Mouse (Mus musculus) heart, embryonic 14.5 days (tissue): ENCODE measurements around the gene Mdga1. TPM values are rescaled to one million over a fixed set of nuclear protein-coding genes. Genes with fewer than 3 reads are reported as not detected.
A peak's percentile ranks its signal among the peaks of the same experiment; 100 is the strongest.

ENCODE experiments used
- ATAC-seq: fragments of 200-750 bp; cut with Nextera tagmentation; 2 replicates; pipeline ENCODE4 v1.8.0; 2017; ENCODE audit warnings: low read depth, moderate TSS enrichment; ENCODE audit not compliant: insufficient number of reproducible peaks, insufficient read depth, low FRiP score
- H3K27ac ChIP-seq, 2 experiments: fragments of 200-500 bp in 1 of 2; fragments of 300-500 bp in 1 of 2; sonication (generic) in 1 of 2; replicated peaks in 1 of 2; 2 replicates each; pipeline ENCODE4 v1.5.1; 2012 to 2014; ENCODE audit warnings: low read depth in 2 of 2, low read length in 2 of 2, control low read depth in 1 of 2, mild to moderate bottlenecking in 1 of 2, mixed read lengths in 1 of 2; ENCODE audit not compliant: control insufficient read depth in 1 of 2, insufficient read depth in 1 of 2
- H3K27me3 ChIP-seq: fragments of 300-500 bp; sonication (generic); 2 replicates; pipeline ENCODE4 v1.6.1; 2014; ENCODE audit warnings: mild to moderate bottlenecking, low read length, control low read depth; ENCODE audit not compliant: control insufficient read depth, insufficient read depth
- H3K36me3 ChIP-seq: fragments of 300-500 bp; sonication (generic); 2 replicates; pipeline ENCODE4 v1.6.1; 2014; ENCODE audit warnings: mild to moderate bottlenecking, control low read depth, low read length, mixed read lengths; ENCODE audit not compliant: control insufficient read depth, insufficient read depth
- H3K4me1 ChIP-seq, 2 experiments: fragments of 200-500 bp in 1 of 2; fragments of 300-500 bp in 1 of 2; sonication (generic) in 1 of 2; 2 replicates each; pipeline ENCODE4 v1.6.1; 2012 to 2014; ENCODE audit warnings: low read length in 2 of 2, control low read depth in 1 of 2, mixed read lengths in 1 of 2; ENCODE audit not compliant: control insufficient read depth in 2 of 2, insufficient read depth in 2 of 2
- H3K4me2 ChIP-seq: fragments of 300-500 bp; sonication (generic); 2 replicates; pipeline ENCODE4 v1.6.1; 2014; ENCODE audit warnings: mild to moderate bottlenecking, low read length
- H3K4me3 ChIP-seq, 2 experiments: fragments of 200-500 bp in 1 of 2; fragments of 300-500 bp in 1 of 2; sonication (generic) in 1 of 2; 2 replicates each; pipeline ENCODE4 v1.5.1; 2012 to 2014; ENCODE audit warnings: low read length in 2 of 2, mild to moderate bottlenecking in 2 of 2, control low read depth in 1 of 2, low read depth in 1 of 2, moderate library complexity in 1 of 2; ENCODE audit not compliant: control insufficient read depth in 1 of 2, insufficient read depth in 1 of 2
- H3K9ac ChIP-seq: fragments of 300-500 bp; sonication (generic); 2 replicates; pipeline ENCODE4 v1.6.1; 2014; ENCODE audit warnings: mild to moderate bottlenecking, low read length
- H3K9me3 ChIP-seq: fragments of 300-500 bp; sonication (generic); 2 replicates; pipeline ENCODE4 v1.6.1; 2016; ENCODE audit warnings: low read length, control low read depth; ENCODE audit not compliant: control insufficient read depth
- WGBS: fragments of 180-500 bp; shearing (Covaris S2); extraction: QIAGEN DNeasy Blood & Tissue Kit; methylation state at CpG from one replicate; pipeline ENCODE4 v1.1.7; 2014; 5-methylcytosine and 5-hydroxymethylcytosine counted together
- polyA plus RNA-seq: library from polyadenylated mRNA; unstranded; fragments of >200 nt; fragmentation: Nextera tagmentation; extraction: Ambion mirVana; gene quantifications from 2 replicates; pipeline ENCODE4 v1.2.1, GENCODE M21; 2014

Gene Mdga1
- polyA plus RNA-seq, 1 experiment from 2014 or later = 6.3 TPM

DNA sequence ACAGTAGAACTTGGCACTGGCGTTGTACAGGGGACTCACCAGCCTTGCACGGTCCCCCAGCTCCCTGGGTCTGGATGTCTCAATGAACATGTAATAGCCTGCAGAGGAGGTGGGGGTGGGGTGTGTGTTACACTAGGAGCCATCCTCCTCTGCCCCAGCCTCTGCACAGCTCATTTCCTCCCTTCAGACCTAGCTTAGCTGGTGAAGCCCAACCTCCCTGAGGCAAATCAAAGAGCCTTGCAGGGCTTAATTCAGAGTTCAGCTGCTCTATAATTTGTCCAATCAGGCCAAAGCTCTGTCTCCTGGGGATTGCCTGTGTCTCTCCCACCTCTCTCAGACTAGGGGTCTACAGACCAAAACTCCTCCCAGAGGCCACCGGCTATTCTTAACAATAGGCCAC is 131.9 kb downstream of the Mdga1 start:
- H3K27me3 ChIP-seq = peaks cover 4% of the 10 kb centered on the region; the same call in 1 of the 2 replicates
- 39% methylated on average over 3 of the region's 3 CpGs for WGBS
- ATAC-seq = no peak

DNA sequence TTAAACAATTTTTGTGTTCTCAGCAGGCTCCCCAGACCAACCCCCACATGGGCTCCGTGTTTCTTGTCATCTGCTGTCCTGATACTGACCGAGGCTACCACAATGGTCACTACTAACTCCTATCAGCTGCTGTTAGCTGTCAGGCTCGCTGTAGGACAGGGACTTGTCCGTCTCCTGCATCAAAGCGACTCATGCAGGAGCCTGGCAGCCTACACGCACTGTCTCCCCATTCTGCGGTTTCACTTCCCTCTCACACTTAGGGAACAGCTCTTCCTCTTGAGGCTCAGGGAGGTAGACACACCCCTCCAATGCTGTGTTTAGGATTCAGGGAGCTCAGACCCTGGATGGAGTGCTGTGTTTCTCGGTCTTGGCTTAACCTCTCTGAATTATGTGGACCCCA is 132.4 kb downstream of the Mdga1 start:
- ATAC-seq = no peak
- no peak overlapping the region for H3K9ac ChIP-seq
- H3K27me3 ChIP-seq = no peaks in the 10 kb centered on the region
- 42% methylated on average over 8 of the region's 8 CpGs for WGBS
- H3K4me2 ChIP-seq = no peak overlapping the region
- H3K4me3 ChIP-seq = no peak overlapping the region
- H3K27ac ChIP-seq = no peak overlapping the region
- H3K4me1 ChIP-seq = peaks cover 16% of the 10 kb centered on the region in 2 experiments
- H3K36me3 ChIP-seq = no peaks in the 10 kb centered on the region
- H3K9me3 ChIP-seq = no peaks in the 10 kb centered on the region

More for the DNA sequence above, 131.9 kb downstream of the Mdga1 start:
- no peak overlapping the region for H3K9ac ChIP-seq
- no peaks in the 10 kb centered on the region for H3K9me3 ChIP-seq
- no peak overlapping the region for H3K4me2 ChIP-seq
- no peak overlapping the region for H3K27ac ChIP-seq
- H3K36me3 ChIP-seq = no peaks in the 10 kb centered on the region
- peaks cover 16% of the 10 kb centered on the region in 2 experiments for H3K4me1 ChIP-seq
- H3K4me3 ChIP-seq = no peak overlapping the region

DNA sequence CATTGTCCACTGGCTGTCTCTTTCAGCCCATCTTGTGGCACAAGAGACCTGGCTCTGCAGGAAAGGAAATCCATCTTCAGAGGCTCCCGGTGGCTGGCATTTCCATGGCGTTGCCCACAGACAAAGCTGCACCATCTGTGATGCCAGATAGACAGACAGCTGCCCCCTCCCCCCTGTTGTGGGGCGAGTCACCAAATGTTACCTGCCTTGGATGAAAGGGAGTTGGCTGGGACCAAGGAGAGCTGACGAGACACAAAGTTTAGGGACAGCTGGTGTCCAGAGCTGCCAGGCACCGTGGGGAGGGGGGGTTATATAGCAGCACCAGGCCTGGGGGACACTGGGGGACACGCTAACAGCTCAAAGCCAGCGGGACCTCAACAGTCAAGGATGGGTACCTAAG is 135.1 kb downstream of the Mdga1 start:
- WGBS = 68% methylated on average over 7 of the region's 7 CpGs
- no peak for ATAC-seq

DNA sequence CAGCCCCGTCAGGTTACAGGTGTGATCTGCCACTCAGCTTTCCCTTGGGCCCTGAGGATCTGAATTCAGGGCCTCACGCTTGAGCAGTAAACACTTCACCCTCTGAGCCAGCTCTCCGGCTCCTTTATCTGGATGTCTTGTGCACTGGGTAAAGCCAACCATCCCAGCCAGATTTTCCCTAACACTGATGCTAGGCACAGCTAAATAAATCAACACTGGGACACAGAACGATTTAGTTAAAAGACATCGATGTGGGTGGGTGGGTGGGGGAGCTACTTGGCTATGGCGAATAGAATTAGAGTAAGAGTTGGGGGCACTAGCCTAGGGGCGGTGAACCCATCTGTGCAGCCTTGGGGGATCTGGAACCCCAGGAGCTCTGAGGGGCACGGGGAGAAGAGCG is 135.6 kb downstream of the Mdga1 start:
- Histone ChIP-seq H3K27ac (no peak overlapping the region), H3K4me2 (no peak overlapping the region), H3K27me3 (no peaks in the 10 kb centered on the region), H3K36me3 (no peaks in the 10 kb centered on the region), H3K4me3 (no peak overlapping the region), H3K4me1 (peaks cover 4% of the 10 kb centered on the region in 2 experiments; a peak in 2 of 4 replicates), H3K9me3 (no peaks in the 10 kb centered on the region), H3K9ac (no peak overlapping the region)
- 81% methylated on average over 9 of the region's 9 CpGs for WGBS
- no peak for ATAC-seq

More for the DNA sequence above, 135.1 kb downstream of the Mdga1 start:
- no peak overlapping the region for H3K27ac ChIP-seq
- no peak overlapping the region for H3K4me2 ChIP-seq
- H3K9ac ChIP-seq = no peak overlapping the region
- H3K4me3 ChIP-seq = no peak overlapping the region
- H3K9me3 ChIP-seq = no peaks in the 10 kb centered on the region
- no peaks in the 10 kb centered on the region for H3K27me3 ChIP-seq
- H3K4me1 ChIP-seq = peaks cover 4% of the 10 kb centered on the region in 2 experiments; a peak in 2 of 4 replicates
- no peaks in the 10 kb centered on the region for H3K36me3 ChIP-seq

DNA sequence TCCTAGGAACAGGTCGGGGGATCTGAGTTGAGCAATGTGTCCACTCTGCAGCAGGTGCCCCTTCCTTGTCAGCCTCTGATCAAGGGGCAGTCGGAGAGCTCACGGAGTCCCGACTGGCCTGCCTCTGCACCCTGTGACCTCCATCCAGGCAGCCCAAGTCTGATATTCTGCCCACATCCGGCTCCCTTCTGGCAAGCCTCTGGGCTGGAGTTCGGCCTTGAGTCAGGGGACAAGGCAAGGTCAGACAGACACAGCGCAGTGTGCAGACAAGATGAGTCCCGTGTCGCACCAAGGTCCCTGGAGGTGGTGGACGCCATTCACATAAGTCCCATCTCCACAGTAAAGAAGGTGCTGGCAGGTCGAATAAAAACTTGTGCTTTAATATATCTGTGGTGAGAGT is 138.2 kb downstream of the Mdga1 start:
- H3K27me3 ChIP-seq = no peaks in the 10 kb centered on the region

DNA sequence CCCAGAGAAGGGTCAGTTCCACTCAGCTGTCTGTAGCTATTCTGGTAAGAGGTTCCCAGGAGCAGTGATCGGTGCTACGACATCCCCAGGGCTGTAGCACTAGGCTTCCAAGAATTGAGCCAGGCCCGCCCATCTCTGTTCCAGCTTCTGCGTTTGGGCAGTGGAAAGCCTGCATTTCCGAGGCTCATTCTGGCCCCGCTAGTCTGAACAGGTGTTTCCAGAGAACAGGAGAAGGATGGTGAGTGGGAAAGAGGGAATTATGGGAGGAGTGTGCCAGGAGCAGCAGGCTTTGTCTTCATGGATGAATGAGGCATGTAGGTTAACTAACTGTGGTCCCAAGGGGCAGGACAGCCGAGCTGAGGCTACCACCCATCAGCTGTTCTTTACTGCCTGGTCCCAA is 140.8 kb downstream of the Mdga1 start:
- H3K36me3 ChIP-seq = no peaks in the 10 kb centered on the region
- H3K4me2 ChIP-seq = no peak overlapping the region
- H3K4me1 ChIP-seq = peaks cover 9% of the 10 kb centered on the region in 2 experiments
- H3K4me3 ChIP-seq = no peak overlapping the region
- no peaks in the 10 kb centered on the region for H3K27me3 ChIP-seq
- H3K27ac ChIP-seq = no peak overlapping the region
- H3K9me3 ChIP-seq = no peaks in the 10 kb centered on the region
- WGBS = 74% methylated on average over 7 of the region's 7 CpGs
- no peak for ATAC-seq
- H3K9ac ChIP-seq = no peak overlapping the region

More for the DNA sequence above, 138.2 kb downstream of the Mdga1 start:
- no peaks in the 10 kb centered on the region for H3K9me3 ChIP-seq
- ATAC-seq = no peak
- H3K36me3 ChIP-seq = no peaks in the 10 kb centered on the region
- H3K9ac ChIP-seq = no peak overlapping the region
- no peak overlapping the region for H3K4me2 ChIP-seq
- no peaks in the 10 kb centered on the region for H3K4me1 ChIP-seq
- H3K27ac ChIP-seq = no peak overlapping the region
- 78% methylated on average over 11 of the region's 11 CpGs for WGBS
- no peak overlapping the region for H3K4me3 ChIP-seq

DNA sequence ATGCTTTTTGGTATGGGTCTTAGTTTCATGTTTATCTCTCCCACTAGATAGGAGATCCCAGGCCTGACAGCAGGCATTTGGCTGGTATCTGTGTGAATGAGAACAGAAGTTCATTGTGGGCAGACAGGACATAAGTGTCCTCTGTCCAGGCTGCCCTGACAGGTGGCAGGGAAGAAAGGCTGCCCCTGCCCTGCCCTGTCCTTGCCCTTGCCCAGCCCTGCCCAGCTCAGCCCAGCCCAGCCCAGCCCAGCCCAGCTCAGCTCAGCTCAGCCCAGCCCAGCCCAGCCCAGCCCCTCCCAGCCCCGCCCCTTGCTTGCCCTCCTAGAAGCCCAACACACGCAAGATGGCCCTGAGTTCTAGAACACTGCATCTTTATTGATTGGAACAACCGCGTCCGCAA is 142.3 kb downstream of the Mdga1 start:
- Histone ChIP-seq H3K9me3 (no peaks in the 10 kb centered on the region), H3K27ac (no peak overlapping the region), H3K4me3 (no peak overlapping the region), H3K4me1 (peaks cover 21 to 22% of the 10 kb centered on the region in 2 experiments), H3K4me2 (no peak overlapping the region), H3K27me3 (no peaks in the 10 kb centered on the region), H3K9ac (no peak overlapping the region), H3K36me3 (no peaks in the 10 kb centered on the region)
- WGBS = 74% methylated on average over 5 of the region's 5 CpGs
- no peak for ATAC-seq

DNA sequence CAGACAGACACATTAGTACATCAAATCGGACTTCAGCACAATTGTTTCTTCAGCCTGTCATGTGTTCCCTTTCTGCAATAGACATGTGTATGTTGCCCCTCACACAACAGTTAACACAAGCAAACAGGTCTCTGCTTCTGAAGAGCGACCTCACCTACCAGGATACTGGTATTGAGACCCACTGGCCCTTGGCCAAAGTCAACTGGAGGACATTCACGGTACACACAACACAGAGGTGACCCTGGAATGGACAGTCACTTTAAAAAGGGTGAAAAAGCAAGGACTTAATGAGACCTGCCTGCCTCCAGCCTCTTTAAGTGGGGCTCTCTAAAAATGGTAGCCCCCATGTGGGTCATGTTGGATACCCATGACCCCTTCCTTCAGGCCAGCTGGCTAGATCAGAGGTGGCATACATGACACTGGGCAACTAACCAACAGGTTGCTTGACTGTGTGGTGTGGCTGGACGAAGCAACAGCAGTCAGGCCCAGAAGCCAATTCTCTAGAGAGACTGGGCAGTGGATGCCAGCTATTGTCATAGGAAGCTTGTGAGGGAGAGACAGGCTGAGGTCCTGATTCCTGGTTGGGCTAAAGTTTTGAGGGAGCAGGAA is 145.3 kb downstream of the Mdga1 start:
- peak overlapping the region; percentile 58 to 85; a peak in 2 of 4 replicates for H3K27ac ChIP-seq
- peaks cover 22 to 23% of the 10 kb centered on the region in 2 experiments for H3K4me1 ChIP-seq
- no peak overlapping the region for H3K4me3 ChIP-seq
- H3K27me3 ChIP-seq = peaks cover 4% of the 10 kb centered on the region; the same call in 1 of the 2 replicates
- no peak overlapping the region for H3K4me2 ChIP-seq
- no peaks in the 10 kb centered on the region for H3K36me3 ChIP-seq
- H3K9ac ChIP-seq = no peak overlapping the region
- H3K9me3 ChIP-seq = no peaks in the 10 kb centered on the region
- no peak for ATAC-seq
- WGBS = 56% methylated on average over 4 of the region's 4 CpGs
